Mouse (Mus musculus) G1E-ER4 (cell line): ENCODE results near the gene Zfhx3. TPM values are rescaled to one million over a fixed set of nuclear protein-coding genes. Genes with fewer than 3 reads are reported as not detected.

Experiments used
- GATA1 ChIP-seq: IDR thresholded peaks from one replicate; pipeline ENCODE4 v1.8.0; 2012; ENCODE audit warnings: low read length, inconsistent platforms
- polyA plus RNA-seq: library from polyadenylated mRNA; stranded (reverse); fragments of >175 nt; gene quantifications from 2 replicates; pipeline ENCODE4 v1.2.3, GENCODE M21; 2012

Zfhx3 gene
- polyA plus RNA-seq, 1 experiment = not detected

DNA sequence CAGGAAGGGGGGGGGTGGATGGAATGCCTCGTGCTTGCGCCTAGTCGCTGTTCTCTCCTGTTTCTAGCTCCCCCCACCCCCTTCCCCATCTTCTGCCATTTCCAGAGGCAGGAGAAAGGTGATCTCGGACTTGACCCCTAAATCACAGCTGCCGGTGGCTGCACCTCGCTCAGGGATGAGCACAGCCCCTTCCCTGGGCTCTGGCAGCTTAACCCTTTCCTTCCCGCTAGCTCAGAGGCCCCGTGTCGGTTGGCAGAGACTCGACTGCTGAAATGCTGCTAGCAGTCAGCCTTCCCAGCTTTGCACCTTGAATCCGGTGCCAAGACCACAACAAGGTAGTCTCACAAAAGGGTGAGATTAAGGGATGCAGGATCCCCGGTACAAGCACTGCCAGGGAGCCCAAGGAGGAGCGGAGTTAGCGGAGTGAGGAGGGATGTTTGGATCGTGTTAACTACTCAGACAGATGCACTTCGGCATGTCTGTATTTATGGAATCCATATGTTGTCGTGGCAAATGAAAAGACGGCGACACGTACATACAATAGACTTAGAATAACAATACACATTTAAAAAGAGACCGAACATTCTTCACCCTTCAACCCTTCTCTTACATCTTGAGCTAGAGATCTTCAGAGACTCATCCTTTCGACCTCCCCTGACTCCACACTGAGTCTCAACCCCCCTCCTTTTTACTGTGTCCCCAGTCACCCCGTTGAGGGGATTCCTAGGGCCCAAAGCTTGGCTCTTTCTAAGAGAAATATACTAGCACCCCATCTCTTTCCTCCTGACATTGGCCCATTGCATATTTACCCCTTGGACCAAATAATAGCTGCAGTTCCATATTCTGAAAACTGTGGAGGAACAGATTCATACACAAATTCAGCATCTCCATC lies 757.3 kb downstream of the Zfhx3 start:
- no peak for TF ChIP-seq GATA1

DNA sequence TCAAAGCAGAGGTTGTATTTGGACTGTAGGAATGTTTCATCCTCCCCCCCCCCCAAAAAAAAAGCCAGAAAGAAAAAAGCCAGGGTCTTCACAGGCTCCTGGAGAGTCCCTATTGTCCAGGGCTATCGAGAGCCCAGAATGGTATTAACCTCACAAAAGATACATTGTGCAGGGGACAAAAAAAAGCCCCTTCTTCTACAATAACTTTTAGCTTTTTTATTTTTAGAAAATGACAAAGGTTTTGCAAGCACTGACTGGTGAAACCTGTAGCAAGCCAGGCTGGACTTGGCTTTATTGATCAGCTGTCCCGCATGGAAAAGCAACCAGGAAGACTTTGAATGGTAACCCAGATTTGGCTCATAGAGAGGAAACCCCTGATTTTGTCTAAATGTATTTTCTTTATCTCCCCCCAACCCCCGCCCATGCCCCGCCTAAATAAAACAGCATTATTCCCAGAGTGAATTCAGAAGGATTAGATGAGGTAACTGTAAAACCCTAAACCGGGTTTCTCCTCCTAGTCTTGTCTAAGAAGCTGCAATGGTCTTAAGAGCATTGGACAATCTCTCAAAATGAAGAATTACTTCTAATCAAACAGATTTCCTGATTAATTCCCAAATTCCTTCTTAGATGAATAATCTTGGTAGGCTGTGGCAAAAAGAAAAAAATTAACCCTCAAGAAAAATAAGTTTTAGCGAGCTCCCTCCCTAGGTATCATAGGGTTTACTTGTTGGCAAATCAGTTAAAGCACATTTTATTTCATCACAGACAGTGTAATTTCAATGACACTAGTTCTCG lies 759.1 kb downstream of the Zfhx3 start:
- no peak for TF ChIP-seq GATA1

DNA sequence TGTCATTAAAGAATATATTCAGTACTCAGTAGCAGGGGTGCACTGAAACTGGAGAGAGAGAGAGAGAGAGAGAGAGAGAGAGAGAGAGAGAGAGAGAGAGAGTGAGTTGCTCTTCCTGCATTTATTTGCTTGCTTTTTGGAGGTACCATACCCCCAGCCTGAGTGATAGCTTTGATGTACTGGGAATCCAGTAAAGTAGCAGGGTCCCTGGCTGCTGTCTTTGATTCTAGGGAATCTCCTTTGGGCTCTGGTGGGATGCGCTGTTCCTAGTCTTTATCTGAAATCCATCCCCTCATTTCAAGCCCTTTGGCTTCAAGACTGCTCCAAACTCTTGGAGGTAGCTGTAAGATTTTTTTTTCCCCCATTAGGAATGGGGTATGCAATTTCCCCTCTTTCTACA lies 759.8 kb downstream of the Zfhx3 start:
- no peak for TF ChIP-seq GATA1

DNA sequence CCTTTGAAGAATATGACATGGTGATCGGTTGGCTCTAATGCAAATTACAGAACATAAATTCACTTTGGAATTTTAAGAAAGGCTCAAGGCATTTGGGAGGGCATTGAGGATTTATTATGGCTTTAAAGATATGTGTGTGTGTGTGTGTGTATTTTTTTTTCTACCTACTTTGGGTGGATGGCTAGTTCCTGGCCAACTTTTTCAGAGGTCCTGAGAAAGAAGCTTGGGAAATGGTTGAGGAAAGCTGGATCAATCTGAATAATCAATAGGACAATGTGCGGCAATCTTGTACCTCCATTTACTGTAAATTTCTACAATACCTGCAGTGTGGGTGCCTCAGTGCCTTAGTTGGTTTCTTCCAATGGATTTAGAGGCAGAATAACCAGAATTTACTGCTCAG lies 763.3 kb downstream of the Zfhx3 start:
- TF ChIP-seq GATA1 = no peak

DNA sequence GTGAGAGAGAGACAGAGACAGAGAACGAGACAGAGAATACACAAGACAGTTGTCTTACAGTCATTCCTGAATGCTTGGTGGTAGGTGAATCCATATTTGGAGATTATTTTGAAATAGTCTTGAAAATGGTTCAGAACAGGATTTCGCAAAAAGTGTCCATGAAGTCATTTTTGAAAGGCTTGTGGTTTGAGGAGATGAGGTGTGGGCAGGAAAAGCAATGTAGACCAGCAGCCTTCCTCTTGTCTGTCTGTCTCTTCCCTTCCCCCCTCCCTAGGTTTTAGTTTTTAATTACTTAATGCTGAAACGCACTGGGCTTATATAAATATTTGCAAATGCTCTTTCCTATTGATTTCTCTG lies 764.0 kb downstream of the Zfhx3 start:
- no peak for TF ChIP-seq GATA1

DNA sequence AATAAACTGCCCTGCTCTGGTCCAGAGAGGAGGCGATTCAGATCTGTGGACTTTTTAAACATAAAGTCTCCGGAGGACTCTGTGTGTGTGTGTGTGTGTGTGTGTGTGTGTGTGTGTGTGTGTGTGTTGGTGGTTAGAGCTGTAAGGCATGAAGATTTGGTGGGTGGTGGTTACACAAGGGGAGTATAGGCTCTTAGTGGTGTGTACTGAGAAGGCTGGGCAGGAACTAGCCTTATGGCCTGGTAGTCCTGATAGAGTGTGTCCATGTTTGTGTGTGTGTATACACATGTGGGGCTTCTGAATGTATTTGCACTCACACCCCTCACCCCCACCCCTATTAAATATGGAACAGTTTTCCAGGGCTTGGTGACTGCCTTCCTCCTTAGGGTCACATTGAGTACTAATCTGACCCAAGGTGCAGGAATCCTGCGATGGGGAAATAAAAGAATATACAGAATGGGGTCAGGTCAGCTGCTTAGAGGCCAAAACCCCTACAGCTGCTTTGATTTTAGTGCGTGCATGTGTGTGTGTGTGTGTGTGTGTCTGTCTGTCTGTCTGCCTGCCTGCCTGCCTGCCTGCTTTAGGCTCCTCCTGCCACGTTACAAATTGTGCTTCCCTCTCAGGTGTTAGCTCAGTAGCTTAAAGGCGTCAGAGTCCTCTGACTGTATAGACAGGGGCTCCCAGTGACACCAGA lies 764.6 kb downstream of the Zfhx3 start:
- no peak for TF ChIP-seq GATA1

DNA sequence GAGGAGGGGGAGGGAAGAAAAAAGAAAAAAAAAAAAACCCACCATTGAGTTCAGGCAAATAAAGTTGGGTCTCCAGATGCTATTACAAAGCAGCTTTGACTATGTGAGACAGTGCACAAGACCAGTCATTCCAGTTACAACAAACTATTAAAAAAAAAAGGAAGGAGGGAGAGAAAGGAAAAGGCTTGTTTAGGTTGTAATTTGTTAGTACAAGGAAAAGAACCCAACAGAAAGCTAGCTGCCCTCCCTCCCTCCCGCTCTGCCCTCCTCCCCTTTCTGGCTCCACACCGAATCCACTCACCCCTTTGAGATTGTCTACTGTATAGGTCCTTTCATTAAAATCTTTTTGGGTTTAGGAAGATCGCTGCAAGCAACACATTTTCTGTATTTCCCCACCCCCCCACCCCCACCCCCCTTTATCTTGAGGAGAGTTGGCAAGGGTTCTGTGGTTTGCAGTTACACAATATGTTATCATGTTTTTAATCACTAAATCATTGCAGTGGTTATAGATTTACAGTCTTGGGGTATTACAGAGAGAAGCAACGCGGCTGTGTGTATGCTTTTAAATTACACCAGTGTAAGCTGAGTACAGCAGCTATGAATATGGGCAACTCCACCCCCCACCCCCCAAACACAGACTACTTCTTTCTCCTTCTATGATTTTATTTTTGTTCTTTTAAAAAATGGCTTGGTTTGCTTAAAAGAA lies 765.3 kb downstream of the Zfhx3 start:
- TF ChIP-seq GATA1 = no peak

DNA sequence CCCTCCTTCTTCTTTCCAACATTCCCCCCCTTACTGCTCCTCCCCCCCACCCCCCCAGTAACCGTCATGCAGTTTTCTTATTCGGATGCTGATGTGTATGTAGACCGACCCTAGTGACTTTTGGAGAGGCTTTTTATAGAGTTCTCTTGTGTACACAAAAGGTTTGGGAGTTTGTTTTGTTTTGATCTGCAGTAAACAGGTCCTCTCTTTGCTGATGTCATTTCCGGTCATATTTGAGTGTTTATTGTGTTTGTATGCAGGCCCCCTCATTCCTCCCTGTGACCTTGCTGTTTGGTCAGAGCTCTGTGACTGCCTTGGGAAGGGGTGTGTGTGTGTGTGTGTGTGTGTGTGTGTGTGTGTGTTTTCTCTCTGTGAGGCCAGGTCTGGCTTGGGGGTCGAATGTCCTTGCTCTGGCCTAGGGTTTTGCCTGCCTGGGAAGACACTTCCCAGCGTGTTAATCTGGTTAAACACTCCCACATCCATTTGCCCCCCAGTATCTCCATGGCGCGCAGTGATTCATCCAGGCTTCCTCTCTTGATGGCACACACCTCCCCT lies 766.5 kb downstream of the Zfhx3 start:
- no peak for TF ChIP-seq GATA1

DNA sequence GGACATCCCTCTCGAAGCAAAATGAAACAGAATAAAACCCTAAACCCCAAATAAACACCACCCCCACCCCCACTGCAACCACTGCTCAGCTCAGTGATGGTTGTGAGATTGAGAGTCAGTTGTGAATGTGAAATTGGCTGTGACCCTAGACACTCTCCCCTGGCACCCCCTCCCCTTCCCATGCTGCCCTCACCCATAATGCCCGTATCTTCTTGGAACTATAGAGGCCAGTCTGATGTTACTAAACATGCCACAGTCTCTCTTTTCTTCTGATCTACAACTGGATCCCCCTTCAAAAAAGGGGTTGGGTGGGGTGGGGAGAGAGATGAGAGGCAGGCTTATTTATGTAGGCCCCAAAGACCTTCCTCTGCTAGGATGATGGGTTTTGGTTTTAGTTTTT lies 767.0 kb downstream of the Zfhx3 start:
- no peak for TF ChIP-seq GATA1

DNA sequence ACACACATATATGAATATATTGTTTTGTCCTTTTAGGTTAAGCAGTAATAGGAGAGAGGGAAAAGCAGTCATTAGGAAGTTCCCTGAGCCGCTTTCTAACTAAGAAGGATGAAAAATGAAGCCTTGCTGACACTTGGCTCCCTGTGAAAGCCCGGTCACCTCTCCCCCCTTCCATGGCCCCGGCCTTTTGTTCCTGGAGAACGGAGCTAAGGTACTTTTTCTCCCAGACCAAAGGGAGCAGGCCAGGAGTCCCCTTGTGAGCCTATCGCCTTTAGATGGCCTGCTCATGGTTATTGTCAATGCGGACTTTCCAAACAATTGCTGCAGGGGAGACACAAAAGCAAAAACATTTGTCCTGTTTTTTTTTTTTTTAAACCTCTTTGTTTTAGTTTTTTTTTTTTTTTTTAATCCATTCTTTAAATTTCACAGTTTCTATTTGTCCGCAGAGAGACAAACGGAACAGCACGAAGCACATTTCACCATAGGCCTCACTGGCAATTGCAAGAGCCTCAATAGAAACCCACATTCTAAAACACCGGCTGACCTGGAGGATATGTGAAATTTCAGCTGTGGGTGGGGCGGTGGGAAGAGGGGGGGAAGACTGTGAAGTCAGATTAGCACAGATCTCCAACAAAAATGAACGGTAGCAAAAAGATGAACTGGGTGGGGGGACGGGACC lies 767.6 kb downstream of the Zfhx3 start:
- no peak for TF ChIP-seq GATA1

DNA sequence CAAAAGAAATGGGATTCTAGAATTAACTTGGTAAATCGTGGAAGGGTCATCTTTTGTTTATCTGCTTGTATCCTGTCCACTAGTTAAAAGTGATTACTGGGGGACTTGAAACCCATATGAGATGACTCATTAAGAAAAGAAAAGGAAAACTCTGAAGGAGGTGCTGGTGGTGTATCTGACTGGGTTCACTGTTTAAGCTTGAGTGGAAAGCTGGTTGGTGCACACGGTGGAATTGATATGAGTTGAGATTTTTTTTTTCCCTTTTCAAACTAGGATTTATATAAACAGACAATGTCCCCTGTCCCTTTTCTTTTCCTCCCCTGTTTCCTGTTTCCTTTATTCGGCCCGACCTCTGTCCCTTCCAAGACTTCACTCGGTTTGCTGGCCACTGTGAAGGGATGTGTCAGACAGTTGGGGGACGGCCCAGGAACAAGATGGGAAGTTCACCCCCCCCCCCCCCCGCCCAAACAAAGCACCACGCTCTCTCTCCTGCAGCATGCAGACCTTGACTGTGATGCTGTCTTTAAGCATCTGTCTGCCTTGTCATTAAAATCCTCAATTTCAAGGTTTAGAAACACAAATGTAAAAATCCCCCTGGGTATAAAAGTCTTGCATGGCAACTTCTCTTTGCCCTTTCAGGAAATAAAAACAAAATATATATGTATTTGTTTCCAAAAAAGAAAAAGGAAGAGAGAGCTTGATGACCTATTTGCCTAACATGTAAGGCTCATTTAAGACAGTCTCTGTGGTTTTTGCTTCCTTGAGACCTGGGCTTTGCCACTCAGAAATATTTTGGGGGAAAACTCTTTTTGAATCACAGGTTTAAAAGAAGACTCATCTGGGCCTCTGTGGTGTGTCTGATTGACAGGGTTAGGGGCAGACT lies 768.4 kb downstream of the Zfhx3 start:
- no peak for TF ChIP-seq GATA1

DNA sequence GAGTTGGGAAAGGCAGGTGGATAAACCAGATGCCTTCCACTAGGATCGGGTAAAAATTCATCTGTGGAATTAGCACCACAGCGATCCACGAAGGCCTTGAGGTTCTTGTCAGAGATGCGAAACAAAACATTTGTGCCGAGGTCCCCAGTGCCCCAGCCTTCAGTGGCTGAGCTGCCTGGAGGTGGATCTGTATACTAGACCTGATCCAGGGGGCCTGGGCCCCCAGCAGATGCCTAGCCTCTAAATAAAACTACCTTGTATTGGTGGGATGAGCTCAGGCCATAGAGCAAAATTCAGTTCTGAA lies 769.0 kb downstream of the Zfhx3 start:
- TF ChIP-seq GATA1 = no peak

DNA sequence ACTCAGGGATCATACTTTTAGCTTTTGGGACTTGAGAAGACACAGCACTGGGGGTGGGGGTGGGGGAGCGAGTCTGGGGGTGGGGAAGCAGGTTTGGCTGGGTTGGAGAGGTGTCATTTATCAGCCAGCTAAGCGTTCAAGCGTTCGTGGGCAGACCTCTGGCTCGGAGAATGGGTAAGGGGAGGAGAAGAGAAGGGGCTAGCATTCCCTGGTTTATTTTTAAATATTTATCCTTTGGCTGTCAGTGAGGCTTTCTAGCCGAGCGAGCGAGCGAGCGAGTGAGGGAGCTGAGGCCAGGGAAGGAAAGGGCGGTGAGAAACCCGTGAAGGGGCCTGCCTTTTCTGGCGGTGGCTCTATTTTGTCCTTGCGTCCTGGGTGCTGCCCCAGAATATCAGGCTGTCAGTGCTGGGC lies 769.6 kb downstream of the Zfhx3 start:
- no peak for TF ChIP-seq GATA1

DNA sequence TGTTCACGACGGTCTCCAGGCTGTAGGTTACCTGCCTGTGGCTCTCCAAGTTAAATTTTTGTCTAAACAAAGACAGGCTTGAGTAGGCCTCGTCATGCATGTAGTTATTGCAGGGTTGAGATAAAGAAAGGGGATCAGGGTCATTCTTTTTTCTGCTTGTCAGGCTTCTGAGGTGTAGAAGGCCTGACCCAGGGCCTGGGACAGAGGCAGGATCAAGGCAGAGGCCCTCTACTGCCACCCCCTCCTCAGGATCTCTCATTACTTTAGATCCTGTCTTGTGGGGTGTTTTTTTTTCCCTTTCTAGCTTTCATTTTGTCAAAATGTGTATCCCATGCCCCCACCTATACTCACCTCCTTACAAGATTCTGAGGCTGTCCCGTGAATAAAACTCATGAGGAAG lies 770.2 kb downstream of the Zfhx3 start:
- TF ChIP-seq GATA1 = no peak
